Mouse (Mus musculus): ENCODE results near the gene Lbhd1. TPM values are rescaled to one million over a fixed set of nuclear protein-coding genes. Genes with fewer than 3 reads are reported as not detected.

Gene Lbhd1
- total and polyA plus RNA-seq, 3 experiments, result 15.5 to 123 (median 46.5) TPM

GRCm38 (mm10) chr19:8929224-8930088 is 45.9 kb downstream of the Lbhd1 start, which contains the start of the genes Rom1 and Eml3:
Gene Rom1, minus strand, starts transcription at chr19:8929356.
Gene Eml3, plus strand, starts transcription at chr19:8929552.
- peak; percentile 24 to 63; a peak in 2 of 4 replicates for TF ChIP-seq POLR2A (IDR thresholded peaks at IDR 0.05; ENCODE audit: control insufficient read depth in 1 of 2, insufficient read depth in 1 of 2, low read depth in 1 of 2, low read length in 2 of 2, poor library complexity in 1 of 2)
- TF ChIP-seq MXI1 (IDR thresholded peaks at IDR 0.05; ENCODE audit: low read depth, low read length), result peak; percentile 41; the same call in 1 of the 2 replicates
- peak; percentile 30; the same call in 1 of the 2 replicates for TF ChIP-seq TBP (IDR thresholded peaks at IDR 0.05; ENCODE audit: low read depth, low read length)
- TF ChIP-seq SIN3A (IDR thresholded peaks at IDR 0.05; ENCODE audit: low read length), result peak; percentile 21; the same call in 1 of the 2 replicates
- peak; percentile 34; the same call in 1 of the 2 replicates for TF ChIP-seq MAZ (IDR thresholded peaks at IDR 0.05; ENCODE audit: low read depth, low read length)
- TF ChIP-seq HCFC1 (IDR thresholded peaks at IDR 0.05; ENCODE audit: low read depth, low read length), result peak; percentile 24; the same call in 1 of the 2 replicates
- TF ChIP-seq GABPA (IDR thresholded peaks at IDR 0.05; ENCODE audit: low read depth, low read length), result no peak
- TF ChIP-seq UBTF (IDR thresholded peaks at IDR 0.05; ENCODE audit: borderline replicate concordance, insufficient read depth, low read depth, low read length), result no peak
- peak; percentile 34; the same call in 1 of the 2 replicates for TF ChIP-seq TCF12 (IDR thresholded peaks at IDR 0.05; ENCODE audit: low read depth, low read length)
- TF ChIP-seq USF2 (IDR thresholded peaks at IDR 0.05; ENCODE audit: borderline replicate concordance in 1 of 2, insufficient read depth in 1 of 2, low read depth in 1 of 2, low read length in 2 of 2), result no peak
- TF ChIP-seq ELF1 (IDR thresholded peaks at IDR 0.05; ENCODE audit: low read depth, low read length), result peak; percentile 79
- TF ChIP-seq NELFE (IDR thresholded peaks at IDR 0.05; ENCODE audit: low read depth, low read length), result peak; percentile 36
- TF ChIP-seq CTCF (IDR thresholded peaks at IDR 0.05 in 2 of 3, conservative IDR thresholded peaks at IDR 0.05 in 1 of 3; ENCODE audit: control insufficient read depth in 1 of 3, insufficient read depth in 1 of 3, low read depth in 2 of 3, low read length in 3 of 3, poor library complexity in 1 of 3, severe bottlenecking in 1 of 3), result peak in 2 of 3 experiments; percentile 62 to 70; a peak in 4 of 6 replicates
- Histone ChIP-seq H3K27me3 (ENCODE audit: control insufficient read depth in 1 of 2, insufficient read depth in 2 of 2, low read length in 2 of 2) (no peaks in the 10 kb centered on the region), H3K9ac (ENCODE audit: control insufficient read depth, low read depth, low read length, poor library complexity, severe bottlenecking) (peak within 1 kb of the TSS; percentile 89), H3K36me3 (ENCODE audit: control insufficient read depth in 1 of 2, insufficient read depth in 2 of 2, low read length in 2 of 2) (peaks cover 0 to 27% of the 10 kb centered on the region in 2 experiments; a peak in 2 of 4 replicates), H3K4me3 (ENCODE audit: control insufficient read depth in 1 of 2, insufficient read depth in 1 of 2, low read depth in 2 of 2, low read length in 2 of 2) (peak within 1 kb of the TSS; percentile 66 to 79), H3K79me2 (ENCODE audit: control insufficient read depth, insufficient read depth, low read length, poor library complexity) (no peaks in the 10 kb centered on the region; the same call in none of the 2 replicates), H3K27ac (ENCODE audit: control insufficient read depth, low read depth, low read length) (peak within 1 kb of the TSS; percentile 63), H3K9me3 (replicated peaks; ENCODE audit: insufficient read depth, low read length) (no peaks in the 10 kb centered on the region), H3K4me1 (ENCODE audit: control insufficient read depth in 1 of 2, insufficient read depth in 2 of 2, low read length in 2 of 2) (peaks cover 18 to 37% of the 10 kb centered on the region in 2 experiments)
- DNase-seq (ENCODE audit: low read depth, low spot score), result peak; percentile 88

- H3K9me3 ChIP-seq (replicated peaks; ENCODE audit: insufficient read depth, low read length), result no peaks in the 10 kb centered on the region
- H3K27me3 ChIP-seq (ENCODE audit: control insufficient read depth in 1 of 2, insufficient read depth in 2 of 2, low read length in 2 of 2), result no peaks in the 10 kb centered on the region
- H3K79me2 ChIP-seq (ENCODE audit: control insufficient read depth, insufficient read depth, low read length, poor library complexity), result no peaks in the 10 kb centered on the region; the same call in none of the 2 replicates
- peak overlapping the region; percentile 66 to 79 for H3K4me3 ChIP-seq (ENCODE audit: control insufficient read depth in 1 of 2, insufficient read depth in 1 of 2, low read depth in 2 of 2, low read length in 2 of 2)
- peaks cover 18 to 37% of the 10 kb centered on the region in 2 experiments for H3K4me1 ChIP-seq (ENCODE audit: control insufficient read depth in 1 of 2, insufficient read depth in 2 of 2, low read length in 2 of 2)
- H3K27ac ChIP-seq (ENCODE audit: control insufficient read depth, low read depth, low read length), result peak overlapping the region; percentile 50
- TF ChIP-seq ZMIZ1 (IDR thresholded peaks at IDR 0.05; ENCODE audit: low read depth, low read length) (no peak), NRF1 (IDR thresholded peaks at IDR 0.05; ENCODE audit: insufficient read depth, low read depth, low read length, poor library complexity, severe bottlenecking) (no peak), JUND (IDR thresholded peaks at IDR 0.05; ENCODE audit: low read depth, low read length) (no peak), BHLHE40 (IDR thresholded peaks at IDR 0.05; ENCODE audit: borderline replicate concordance, low read depth, low read length) (no peak), ETS1 (IDR thresholded peaks at IDR 0.05; ENCODE audit: low read depth, low read length) (no peak), TCF12 (IDR thresholded peaks at IDR 0.05; ENCODE audit: low read depth, low read length) (no peak), SIN3A (IDR thresholded peaks at IDR 0.05; ENCODE audit: low read length) (no peak), E2F4 (IDR thresholded peaks at IDR 0.05; ENCODE audit: borderline replicate concordance, low read depth, low read length) (no peak), MEF2A (IDR thresholded peaks at IDR 0.05; ENCODE audit: extremely low read depth, insufficient replicate concordance, low read depth, low read length, poor library complexity, severe bottlenecking) (no peak), SMC3 (IDR thresholded peaks at IDR 0.05; ENCODE audit: low read depth, low read length) (no peak), MAX (IDR thresholded peaks at IDR 0.05; ENCODE audit: low read length) (no peak), GABPA (IDR thresholded peaks at IDR 0.05; ENCODE audit: low read depth, low read length) (no peak)
- H3K36me3 ChIP-seq (ENCODE audit: control insufficient read depth in 1 of 2, insufficient read depth in 2 of 2, low read length in 2 of 2), result peaks cover 0 to 27% of the 10 kb centered on the region in 2 experiments; a peak in 2 of 4 replicates
- DNase-seq (ENCODE audit: low read depth, low spot score), result peak; percentile 27
- H3K9ac ChIP-seq (ENCODE audit: control insufficient read depth, low read depth, low read length, poor library complexity, severe bottlenecking), result peak overlapping the region; percentile 89
Measured at GRCm38 (mm10) chr19:8930117-8930516, 46.6 kb downstream of the Lbhd1 start.
